Mouse (Mus musculus): ENCODE results near the gene Ap1m2. TPM values are rescaled to one million over a fixed set of nuclear protein-coding genes. Genes with fewer than 3 reads are reported as not detected.
"Not testable (repeated sequence)": the region's sequence is repeated elsewhere in the genome, so short reads cannot be mapped to it uniquely, and the experiment has no call there.

Ap1m2 gene
- polyA plus RNA-seq, 1 experiment from 2014 or later: 67.7 TPM

DNA sequence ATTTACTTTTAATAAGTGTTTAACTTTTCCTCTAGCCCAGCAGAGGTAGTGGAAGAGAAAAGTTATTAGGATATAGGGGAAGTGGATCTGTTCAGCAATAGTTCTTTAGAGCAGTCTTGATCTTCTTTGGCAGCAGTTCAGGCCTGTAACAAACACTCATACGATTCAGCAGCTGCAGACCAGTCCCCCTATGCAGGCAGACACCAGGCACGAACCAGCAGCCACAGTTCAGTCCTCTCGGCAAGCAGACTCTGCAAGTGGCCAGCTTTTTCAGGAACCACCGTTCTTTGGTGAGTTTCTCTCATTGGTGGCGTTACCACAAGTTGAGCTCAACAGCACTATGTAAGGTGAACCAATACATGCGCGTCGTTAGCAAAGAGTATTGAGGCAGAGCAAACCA, 24.4 kb upstream of the Ap1m2 start:
- WGBS: 79% methylated on average over 8 of the region's 8 CpGs
- Histone ChIP-seq H3K9ac (no peak overlapping the region), H3K36me3 (no peaks in the 10 kb centered on the region), H3K4me3 (replicated peaks) (no peak overlapping the region), H3K4me1 (peaks cover 17% of the 10 kb centered on the region), H3K4me2 (no peak overlapping the region), H3K27me3 (replicated peaks) (no peaks in the 10 kb centered on the region), H3K9me3 (no peaks in the 10 kb centered on the region), H3K27ac (no peak overlapping the region)
- no peak for ATAC-seq (ENCODE audit: insufficient read depth, low FRiP score, low read depth)

DNA sequence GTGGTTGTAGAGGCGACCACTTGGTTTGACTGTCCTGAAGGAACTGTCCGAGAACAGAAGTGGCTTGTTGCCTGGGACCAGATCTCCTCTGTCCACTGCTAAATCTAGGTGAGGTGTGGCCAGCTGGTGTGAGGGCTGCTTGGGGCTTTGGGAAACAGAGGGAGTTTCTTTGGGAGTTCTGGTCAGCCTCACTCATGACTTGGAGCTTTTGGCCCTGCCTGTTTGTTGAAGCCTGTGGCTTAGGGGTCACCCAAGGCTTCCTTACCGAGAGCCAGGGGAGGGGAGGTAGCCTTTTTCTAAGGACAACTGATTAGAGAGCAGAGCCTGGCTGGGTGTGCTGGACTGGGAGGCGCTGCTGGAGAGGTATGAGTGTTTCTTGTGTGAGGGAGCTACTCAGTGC, 23.3 kb upstream of the Ap1m2 start:
- H3K27me3 ChIP-seq (replicated peaks): no peaks in the 10 kb centered on the region
- H3K36me3 ChIP-seq: no peaks in the 10 kb centered on the region
- H3K4me2 ChIP-seq: no peak overlapping the region
- H3K4me1 ChIP-seq: peaks cover 14% of the 10 kb centered on the region
- no peak overlapping the region for H3K4me3 ChIP-seq (replicated peaks)
- no peak overlapping the region for H3K27ac ChIP-seq
- no peaks in the 10 kb centered on the region for H3K9me3 ChIP-seq
- WGBS: 70% methylated on average over 4 of the region's 4 CpGs
- H3K9ac ChIP-seq: no peak overlapping the region
- no peak for ATAC-seq (ENCODE audit: insufficient read depth, low FRiP score, low read depth)

DNA sequence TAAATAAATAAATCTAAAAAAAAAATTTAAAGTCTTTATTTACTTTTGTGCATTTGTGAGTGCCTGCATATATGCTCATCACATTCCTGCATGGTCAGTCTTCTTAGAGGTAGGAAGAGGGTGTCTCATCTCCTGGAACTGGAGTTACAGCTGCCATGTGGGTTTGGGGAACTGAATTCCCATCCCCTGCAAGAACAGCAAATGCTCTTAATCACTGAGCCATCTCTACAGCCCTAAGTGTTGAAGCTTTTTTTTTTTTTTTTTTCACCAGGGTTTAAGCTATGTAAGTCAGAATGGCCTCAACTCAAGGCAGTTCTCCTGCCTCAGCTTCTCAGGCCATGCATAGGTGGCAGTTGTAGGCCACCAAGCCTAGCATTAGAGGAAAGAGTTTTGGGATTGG, 22.6 kb upstream of the Ap1m2 start:
- peaks cover 14% of the 10 kb centered on the region for H3K4me1 ChIP-seq
- H3K27ac ChIP-seq: no peak overlapping the region
- H3K4me3 ChIP-seq (replicated peaks): no peak overlapping the region
- no peak overlapping the region for H3K9ac ChIP-seq
- no peak for ATAC-seq (ENCODE audit: insufficient read depth, low FRiP score, low read depth)
- no peaks in the 10 kb centered on the region for H3K36me3 ChIP-seq
- no peaks in the 10 kb centered on the region for H3K9me3 ChIP-seq
- H3K27me3 ChIP-seq (replicated peaks): no peaks in the 10 kb centered on the region
- no peak overlapping the region for H3K4me2 ChIP-seq

DNA sequence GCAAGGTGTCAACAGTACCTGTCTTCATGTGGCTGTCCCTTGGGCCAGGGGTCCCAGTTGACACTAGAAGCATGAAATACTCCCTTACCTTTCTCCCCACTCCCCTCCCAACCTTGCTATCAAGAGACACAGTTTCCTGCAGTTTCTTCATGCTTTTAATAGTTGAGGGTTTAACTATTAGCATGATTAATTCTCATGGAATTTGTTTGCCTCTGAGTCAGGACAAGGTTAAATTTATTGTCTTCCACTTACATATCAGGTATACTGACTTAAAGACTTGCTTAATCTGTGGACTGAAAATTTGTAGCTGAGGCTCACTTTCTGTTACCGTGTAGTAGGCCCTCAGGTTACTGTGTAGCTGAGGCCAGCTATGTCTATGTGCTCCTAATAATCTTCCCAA, 21.4 kb upstream of the Ap1m2 start:
- Histone ChIP-seq H3K27me3 (replicated peaks) (no peaks in the 10 kb centered on the region), H3K4me2 (no peak overlapping the region), H3K9me3 (no peaks in the 10 kb centered on the region), H3K27ac (no peak overlapping the region), H3K4me3 (replicated peaks) (no peak overlapping the region), H3K4me1 (peaks cover 16% of the 10 kb centered on the region), H3K36me3 (no peaks in the 10 kb centered on the region), H3K9ac (no peak overlapping the region)
- WGBS: 64% methylated on average over 1 of the region's 1 CpGs
- no peak for ATAC-seq (ENCODE audit: insufficient read depth, low FRiP score, low read depth)

DNA sequence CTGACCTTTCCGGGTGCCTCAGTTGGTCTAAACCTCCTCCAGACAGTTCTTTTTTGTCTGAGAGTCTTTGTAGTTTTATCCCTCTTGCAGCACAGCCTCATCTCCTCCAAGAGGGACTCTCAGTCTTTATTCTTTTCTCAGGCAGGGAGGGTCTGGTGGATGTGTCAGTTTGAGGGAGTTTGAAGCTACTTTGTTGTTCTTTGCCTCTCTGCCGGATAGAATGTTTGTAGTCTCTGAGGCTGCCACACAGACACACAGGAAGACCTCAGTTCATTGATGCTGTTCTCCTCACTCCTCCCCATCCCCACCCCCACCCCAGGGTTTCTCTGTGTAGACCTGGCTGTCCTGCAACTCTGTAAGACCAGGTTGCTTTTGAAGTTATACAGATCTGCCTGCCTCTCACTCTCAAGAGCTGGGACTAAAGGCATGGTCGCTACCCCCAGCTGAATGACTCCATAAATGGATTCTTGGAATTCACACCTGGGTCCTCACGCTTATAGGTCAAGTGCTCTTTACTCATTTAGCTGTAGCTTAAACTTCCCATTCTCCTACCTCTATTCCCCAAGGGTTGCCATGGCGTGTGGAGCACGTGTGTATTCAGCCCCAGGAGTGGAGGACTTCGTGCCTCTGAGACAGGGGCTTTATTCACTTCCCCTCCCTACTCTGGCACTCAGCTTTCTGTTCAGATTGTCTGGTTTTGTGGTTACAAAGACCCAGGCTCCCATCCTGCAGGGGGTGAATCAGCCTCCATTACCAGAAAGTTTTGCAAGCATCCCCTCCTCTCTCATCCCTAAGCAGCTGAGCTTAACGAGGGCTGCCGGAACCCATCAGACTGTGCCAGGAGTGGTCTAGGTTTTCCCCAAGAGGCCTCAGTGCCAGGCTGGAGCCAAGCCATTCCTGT, 20.3 kb upstream of the Ap1m2 start:
- Histone ChIP-seq H3K36me3 (no peaks in the 10 kb centered on the region), H3K27ac (no peak overlapping the region; the same call in 1 of the 2 replicates), H3K27me3 (replicated peaks) (no peaks in the 10 kb centered on the region), H3K4me1 (peaks cover 12% of the 10 kb centered on the region), H3K9ac (no peak overlapping the region), H3K4me2 (no peak overlapping the region), H3K4me3 (replicated peaks) (no peak overlapping the region), H3K9me3 (no peaks in the 10 kb centered on the region)
- whole genome bisulfite sequencing: 44% methylated on average over 9 of the region's 9 CpGs
- no peak for ATAC-seq (ENCODE audit: insufficient read depth, low FRiP score, low read depth)

DNA sequence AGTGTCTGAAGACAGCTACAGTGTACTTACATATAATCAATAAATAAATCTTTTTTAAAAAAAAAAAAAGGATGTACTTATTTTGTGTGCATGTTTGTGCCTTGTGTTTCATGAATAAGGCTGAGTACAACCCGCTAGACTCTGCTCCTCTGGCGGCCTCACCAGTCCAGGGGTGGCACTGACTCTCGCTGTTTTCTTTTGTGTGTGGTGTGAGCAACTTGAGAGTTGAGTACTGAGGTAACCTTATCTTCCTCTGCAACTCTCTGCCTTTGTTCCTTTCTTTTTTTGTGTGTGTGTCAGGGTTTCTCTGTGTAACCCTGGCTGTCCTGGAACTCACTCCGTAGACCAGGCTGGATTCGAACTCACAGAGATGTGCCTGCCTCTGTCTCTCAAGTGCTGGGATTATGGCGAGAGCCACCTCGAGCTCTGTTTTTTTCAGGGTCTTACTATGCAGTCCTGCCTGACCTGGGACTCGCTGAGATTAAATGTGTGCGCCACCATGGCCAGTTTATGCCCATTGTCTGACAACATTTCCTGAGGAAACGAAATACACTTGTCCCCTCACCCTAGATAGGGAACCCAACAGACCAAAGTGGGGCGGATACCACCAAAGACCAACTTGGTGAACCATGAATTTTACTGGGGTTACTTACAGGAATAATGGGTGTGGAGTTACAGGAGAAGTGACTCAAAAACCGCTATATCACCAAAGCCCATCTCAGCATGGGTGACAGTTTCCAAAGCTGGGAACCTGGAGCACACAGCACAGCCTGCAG, 19.4 kb upstream of the Ap1m2 start:
- Histone ChIP-seq H3K4me3 (replicated peaks) (no peak overlapping the region), H3K36me3 (no peaks in the 10 kb centered on the region), H3K9me3 (no peaks in the 10 kb centered on the region), H3K4me2 (no peak overlapping the region), H3K27ac (no peak overlapping the region), H3K4me1 (peaks cover 11% of the 10 kb centered on the region), H3K9ac (no peak overlapping the region), H3K27me3 (replicated peaks) (no peaks in the 10 kb centered on the region)
- 79% methylated on average over 12 of the region's 12 CpGs for WGBS
- ATAC-seq (ENCODE audit: insufficient read depth, low FRiP score, low read depth): no peak

DNA sequence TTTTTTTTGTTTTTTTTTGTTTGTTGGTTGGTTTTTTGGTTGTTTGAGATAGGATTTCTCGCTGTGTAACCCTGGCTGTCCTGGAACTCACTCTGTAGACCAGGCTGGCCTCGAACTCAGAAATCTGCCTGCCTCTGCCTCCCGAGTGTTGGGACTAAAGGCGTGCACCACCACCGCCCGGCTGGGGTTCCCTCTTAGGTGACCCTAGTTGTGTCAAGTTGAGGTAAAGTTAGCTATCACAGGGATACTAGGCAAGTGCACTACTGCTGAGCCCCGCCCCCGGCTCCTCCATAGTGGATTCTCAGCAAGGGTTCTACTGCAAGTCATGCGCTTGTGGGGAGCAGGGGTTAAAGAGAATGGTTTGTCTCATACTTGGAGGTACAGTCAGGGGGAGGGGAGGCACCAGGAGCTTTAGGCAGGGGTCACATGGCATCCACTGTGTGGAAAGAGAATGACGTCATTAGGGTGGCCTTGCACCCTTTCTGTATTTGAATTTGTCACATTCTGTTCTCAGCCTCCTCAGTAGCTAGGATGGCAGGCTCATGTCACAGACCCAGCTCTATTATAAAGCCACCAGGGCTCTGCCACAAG, 17.7 kb upstream of the Ap1m2 start:
- Histone ChIP-seq H3K9ac (no peak overlapping the region), H3K4me2 (no peak overlapping the region), H3K9me3 (no peaks in the 10 kb centered on the region), H3K36me3 (no peaks in the 10 kb centered on the region), H3K4me1 (peaks cover 11% of the 10 kb centered on the region), H3K4me3 (replicated peaks) (no peak overlapping the region), H3K27ac (no peak overlapping the region), H3K27me3 (replicated peaks) (no peaks in the 10 kb centered on the region)
- ATAC-seq (ENCODE audit: insufficient read depth, low FRiP score, low read depth): no peak
- 89% methylated on average over 10 of the region's 10 CpGs for WGBS

DNA sequence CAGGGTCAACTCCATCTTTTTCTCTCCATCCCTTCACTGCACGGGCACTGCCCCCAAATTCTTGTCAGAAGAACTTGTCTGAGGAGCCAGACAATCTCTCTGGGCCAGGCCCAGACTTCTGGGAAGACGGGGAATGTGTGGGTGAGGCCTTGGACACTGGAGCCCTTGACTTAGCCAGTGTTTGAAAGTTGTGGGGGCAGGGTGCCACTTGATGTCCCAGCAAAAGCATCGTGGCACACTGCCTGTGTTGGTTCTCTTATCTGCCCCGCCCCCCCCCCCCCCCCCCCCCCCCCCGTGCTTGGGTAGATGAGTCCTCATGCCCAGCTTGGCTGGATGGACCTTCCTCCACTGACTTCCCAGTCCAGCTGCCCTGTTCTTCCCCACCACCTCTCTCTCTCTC, 16.9 kb upstream of the Ap1m2 start:
- H3K36me3 ChIP-seq: no peaks in the 10 kb centered on the region
- H3K27ac ChIP-seq: no peak overlapping the region
- H3K4me3 ChIP-seq (replicated peaks): no peak overlapping the region
- peaks cover 11% of the 10 kb centered on the region for H3K4me1 ChIP-seq
- H3K9me3 ChIP-seq: no peaks in the 10 kb centered on the region
- no peak overlapping the region for H3K9ac ChIP-seq
- H3K4me2 ChIP-seq: no peak overlapping the region
- ATAC-seq (ENCODE audit: insufficient read depth, low FRiP score, low read depth): no peak
- H3K27me3 ChIP-seq (replicated peaks): no peaks in the 10 kb centered on the region
- 64% methylated on average over 3 of the region's 5 CpGs for WGBS

DNA sequence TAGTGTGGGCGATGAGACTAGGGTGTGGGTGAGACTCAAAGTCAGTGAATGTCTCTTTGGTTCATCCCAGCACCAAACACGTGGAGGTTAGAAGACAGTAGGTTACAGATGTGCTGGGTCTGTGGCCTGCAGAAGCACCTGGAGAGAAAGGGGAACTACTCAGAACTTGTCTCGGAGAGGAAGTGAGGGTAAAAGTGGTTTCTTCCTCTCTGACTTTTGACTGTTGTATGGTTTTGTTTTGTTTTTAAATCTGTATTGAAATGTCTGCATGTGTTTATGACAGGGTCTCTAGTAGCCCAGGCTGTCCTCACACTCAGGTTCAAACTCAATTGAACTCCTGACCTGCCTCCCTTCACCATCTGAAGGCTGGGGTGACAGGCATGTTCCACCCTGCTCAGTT, 15.9 kb upstream of the Ap1m2 start:
- no peak overlapping the region for H3K27ac ChIP-seq
- no peaks in the 10 kb centered on the region for H3K9me3 ChIP-seq
- no peak for ATAC-seq (ENCODE audit: insufficient read depth, low FRiP score, low read depth)
- no peak overlapping the region for H3K4me2 ChIP-seq
- H3K9ac ChIP-seq: no peak overlapping the region
- H3K36me3 ChIP-seq: no peaks in the 10 kb centered on the region
- H3K4me3 ChIP-seq (replicated peaks): no peak overlapping the region
- 66% methylated on average over 3 of the region's 3 CpGs for WGBS
- peaks cover 11% of the 10 kb centered on the region for H3K4me1 ChIP-seq
- H3K27me3 ChIP-seq (replicated peaks): no peaks in the 10 kb centered on the region

DNA sequence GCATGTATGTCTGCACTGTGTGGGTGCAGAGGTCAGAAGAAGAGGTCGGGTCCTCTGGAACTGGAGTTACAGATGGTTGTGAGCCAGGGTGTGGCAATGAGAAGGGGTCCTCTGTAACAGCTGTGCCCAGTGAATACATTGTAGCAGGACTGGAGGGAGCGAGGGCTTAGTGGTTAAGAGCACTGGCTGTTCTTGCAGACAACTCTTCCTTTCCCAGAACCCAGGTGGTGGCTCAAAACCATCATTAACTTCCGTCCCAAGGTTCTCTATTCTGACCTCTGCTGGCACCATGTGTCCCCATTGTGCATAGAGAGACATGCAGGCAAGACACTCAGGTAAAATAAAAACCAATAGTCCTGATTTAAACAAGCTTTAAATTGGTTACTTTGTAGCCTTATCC, 15.4 kb upstream of the Ap1m2 start:
- Histone ChIP-seq H3K9ac (no peak overlapping the region), H3K4me2 (no peak overlapping the region)
- 71% methylated on average over 3 of the region's 3 CpGs for WGBS

DNA sequence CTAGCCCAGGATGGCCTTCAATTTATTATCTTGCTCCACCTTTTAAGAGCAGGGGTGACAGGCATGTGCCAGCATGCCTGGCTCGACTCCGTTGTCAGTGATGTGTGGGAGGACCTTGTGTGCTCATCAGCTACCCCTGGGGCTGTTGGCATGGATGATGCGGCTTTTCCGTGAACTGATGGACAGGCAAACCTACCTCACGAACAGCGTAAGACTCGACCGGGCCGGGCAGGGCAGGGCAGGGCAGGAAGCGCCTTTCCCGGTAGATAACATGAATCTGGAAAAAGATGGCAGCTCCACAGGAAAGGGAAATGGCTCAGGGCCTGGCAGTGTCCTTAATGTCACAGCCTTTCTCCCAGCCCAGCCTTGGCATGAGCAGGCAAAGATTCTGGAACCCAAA, 12.1 kb upstream of the Ap1m2 start:
- 86% methylated on average over 11 of the region's 11 CpGs for WGBS
- H3K4me3 ChIP-seq (replicated peaks): no peak overlapping the region
- H3K36me3 ChIP-seq: no peaks in the 10 kb centered on the region
- no peak overlapping the region for H3K9ac ChIP-seq
- no peak for ATAC-seq (ENCODE audit: insufficient read depth, low FRiP score, low read depth)
- H3K27ac ChIP-seq: no peak overlapping the region
- H3K9me3 ChIP-seq: no peaks in the 10 kb centered on the region
- H3K4me1 ChIP-seq: peaks cover 13% of the 10 kb centered on the region
- H3K27me3 ChIP-seq (replicated peaks): no peaks in the 10 kb centered on the region
- no peak overlapping the region for H3K4me2 ChIP-seq

More for the DNA sequence above, 15.4 kb upstream of the Ap1m2 start:
- no peak overlapping the region for H3K27ac ChIP-seq
- H3K36me3 ChIP-seq: no peaks in the 10 kb centered on the region
- peaks cover 6% of the 10 kb centered on the region for H3K4me1 ChIP-seq
- no peaks in the 10 kb centered on the region for H3K9me3 ChIP-seq
- no peaks in the 10 kb centered on the region for H3K27me3 ChIP-seq (replicated peaks)
- no peak overlapping the region for H3K4me3 ChIP-seq (replicated peaks)
- no peak for ATAC-seq (ENCODE audit: insufficient read depth, low FRiP score, low read depth)

DNA sequence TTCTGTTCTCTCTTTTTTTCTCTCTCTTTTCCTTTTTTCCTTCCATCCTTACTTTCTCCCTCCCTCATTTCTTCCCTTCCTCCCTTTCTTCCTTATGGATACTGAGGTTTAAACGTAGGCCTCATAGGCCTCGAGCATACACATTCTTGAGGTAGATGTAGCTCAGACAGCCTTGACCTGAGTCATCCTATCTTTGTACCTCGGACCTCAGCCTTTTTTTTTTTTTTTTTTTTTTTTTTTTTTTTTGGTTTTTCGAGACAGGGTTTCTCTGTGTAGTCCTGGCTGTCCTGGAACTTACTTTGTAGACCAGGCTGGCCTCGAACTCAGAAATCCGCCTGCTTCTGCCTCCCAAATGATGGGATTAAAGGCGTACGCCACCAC, 10.8 kb upstream of the Ap1m2 start:
- not testable (repeated sequence) for H3K4me3 ChIP-seq (replicated peaks); H3K9me3 ChIP-seq; H3K27me3 ChIP-seq (replicated peaks); ATAC-seq (ENCODE audit: insufficient read depth, low FRiP score, low read depth); H3K36me3 ChIP-seq; H3K27ac ChIP-seq; H3K4me2 ChIP-seq; H3K9ac ChIP-seq
- peaks cover 10% of the 10 kb centered on the region for H3K4me1 ChIP-seq
- WGBS: 84% methylated on average over 8 of the region's 8 CpGs

Data from stomach, embryonic 15.5 days (tissue).